Mouse (Mus musculus) forebrain, postnatal 0 days (tissue): ENCODE data around the gene Dnah1. TPM values are rescaled to one million over a fixed set of nuclear protein-coding genes. Genes with fewer than 3 reads are reported as not detected.

Source experiments
- ATAC-seq: fragments of 200-750 bp; cut with Nextera tagmentation; 2 replicates; pipeline ENCODE4 v1.8.0; 2017; ENCODE audit warnings: mild to moderate bottlenecking, moderate library complexity
- DNase-seq: peaks from one replicate; pipeline ENCODE4 v3.0.0-alpha.2; 2015
- H3K27ac ChIP-seq: fragments of 300-500 bp; sonication (generic); 2 replicates; pipeline ENCODE4 v1.5.1; 2014; ENCODE audit warnings: low read depth, mild to moderate bottlenecking, antibody characterized with exemption, low read length, moderate library complexity, mixed read lengths
- H3K27me3 ChIP-seq: fragments of 300-500 bp; sonication (generic); 2 replicates; pipeline ENCODE4 v1.6.1; 2014; ENCODE audit warnings: mild to moderate bottlenecking, low read length, mixed read lengths; ENCODE audit not compliant: insufficient read depth
- H3K36me3 ChIP-seq: fragments of 300-500 bp; sonication (generic); 2 replicates; pipeline ENCODE4 v1.6.1; 2014; ENCODE audit warnings: mild to moderate bottlenecking, moderate library complexity; ENCODE audit not compliant: insufficient read depth
- H3K4me1 ChIP-seq: fragments of 300-500 bp; sonication (generic); 2 replicates; pipeline ENCODE4 v1.6.1; 2014; ENCODE audit warnings: antibody characterized with exemption; ENCODE audit not compliant: insufficient read depth
- H3K4me2 ChIP-seq: fragments of 300-500 bp; sonication (generic); 2 replicates; pipeline ENCODE4 v1.6.1; 2014; ENCODE audit warnings: low read depth, mild to moderate bottlenecking, moderate library complexity
- H3K4me3 ChIP-seq: fragments of 300-500 bp; sonication (generic); 2 replicates; pipeline ENCODE4 v1.5.1; 2014; ENCODE audit warnings: low read depth, low read length, mixed read lengths
- H3K9ac ChIP-seq: fragments of 300-500 bp; sonication (generic); 2 replicates; pipeline ENCODE4 v1.6.1; 2014; ENCODE audit warnings: mild to moderate bottlenecking
- H3K9me3 ChIP-seq: fragments of 300-500 bp; sonication (generic); 2 replicates; pipeline ENCODE4 v1.6.1; 2016; ENCODE audit warnings: low read length
- CTCF ChIP-seq: sonication (generic); IDR thresholded peaks from 2 replicates; pipeline ENCODE4 v1.5.1; 2016; ENCODE audit warnings: antibody characterized with exemption, control low read depth, low read depth
- WGBS: fragments of 180-500 bp; shearing (Covaris S2); extraction: QIAGEN DNeasy Blood & Tissue Kit; methylation state at CpG from one replicate; pipeline ENCODE4 v1.1.7; 2014; 5-methylcytosine and 5-hydroxymethylcytosine counted together
- polyA plus RNA-seq: library from polyadenylated mRNA; unstranded; fragments of >200 nt; fragmentation: Nextera tagmentation; extraction: Ambion mirVana; gene quantifications from 2 replicates; pipeline ENCODE4 v1.2.1, GENCODE M21; 2015
- total RNA-seq: library from RNA; depleted of rRNA; stranded (reverse); fragments of >200 nt; gene quantifications from 2 replicates; pipeline ENCODE4 v1.2.3, GENCODE M21; 2014

Gene Dnah1
- total and polyA plus RNA-seq, 2 experiments from 2014 or later = 2.3 to 7.2 TPM

DNA sequence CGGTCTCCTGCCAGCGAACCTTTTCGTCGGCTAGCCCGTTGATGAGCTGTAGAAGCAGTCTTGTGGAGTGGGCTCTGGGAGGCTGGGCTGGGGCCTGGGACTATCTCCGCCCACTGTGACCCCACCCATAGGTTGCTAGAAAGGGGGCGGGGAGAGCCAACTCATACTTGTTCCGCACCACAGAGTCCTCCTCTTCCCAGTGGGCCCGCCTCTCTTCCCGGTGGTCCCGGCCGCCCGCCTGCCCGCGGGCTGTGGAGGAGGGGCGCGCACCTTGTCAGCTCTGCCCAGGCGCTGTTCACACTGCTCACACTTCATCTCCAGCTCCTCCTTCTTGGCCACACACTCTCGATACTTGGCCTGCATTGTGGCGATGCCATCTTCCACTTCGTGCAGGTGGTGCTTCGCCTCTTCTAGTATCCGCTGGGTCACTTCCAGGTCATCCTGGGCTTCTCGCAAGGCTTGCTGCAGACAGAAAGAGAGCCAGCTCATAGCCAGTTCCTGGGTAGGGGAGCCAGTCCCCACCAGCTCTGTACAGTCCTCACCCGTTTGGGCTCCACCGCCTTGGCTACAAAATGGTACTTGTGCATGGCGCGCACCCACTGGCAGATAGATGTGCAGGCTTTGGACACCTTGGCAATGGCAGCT, 54.1 kb downstream of the Dnah1 start:
- H3K36me3 ChIP-seq = no peaks in the 10 kb centered on the region
- no peaks in the 10 kb centered on the region for H3K27me3 ChIP-seq
- DNase-seq (peak; percentile 50), ATAC-seq (peak; percentile 60)
- 13% methylated on average over 27 of the region's 28 CpGs for WGBS
- H3K9me3 ChIP-seq = no peaks in the 10 kb centered on the region
- H3K4me3 ChIP-seq = peak overlapping the region; percentile 9; the same call in 1 of the 2 replicates
- peak overlapping the region; percentile 44 for H3K4me2 ChIP-seq
- H3K4me1 ChIP-seq = peaks cover 20% of the 10 kb centered on the region
- H3K9ac ChIP-seq = no peak overlapping the region
- peak overlapping the region; percentile 82 for H3K27ac ChIP-seq
- no peak for TF ChIP-seq CTCF

DNA sequence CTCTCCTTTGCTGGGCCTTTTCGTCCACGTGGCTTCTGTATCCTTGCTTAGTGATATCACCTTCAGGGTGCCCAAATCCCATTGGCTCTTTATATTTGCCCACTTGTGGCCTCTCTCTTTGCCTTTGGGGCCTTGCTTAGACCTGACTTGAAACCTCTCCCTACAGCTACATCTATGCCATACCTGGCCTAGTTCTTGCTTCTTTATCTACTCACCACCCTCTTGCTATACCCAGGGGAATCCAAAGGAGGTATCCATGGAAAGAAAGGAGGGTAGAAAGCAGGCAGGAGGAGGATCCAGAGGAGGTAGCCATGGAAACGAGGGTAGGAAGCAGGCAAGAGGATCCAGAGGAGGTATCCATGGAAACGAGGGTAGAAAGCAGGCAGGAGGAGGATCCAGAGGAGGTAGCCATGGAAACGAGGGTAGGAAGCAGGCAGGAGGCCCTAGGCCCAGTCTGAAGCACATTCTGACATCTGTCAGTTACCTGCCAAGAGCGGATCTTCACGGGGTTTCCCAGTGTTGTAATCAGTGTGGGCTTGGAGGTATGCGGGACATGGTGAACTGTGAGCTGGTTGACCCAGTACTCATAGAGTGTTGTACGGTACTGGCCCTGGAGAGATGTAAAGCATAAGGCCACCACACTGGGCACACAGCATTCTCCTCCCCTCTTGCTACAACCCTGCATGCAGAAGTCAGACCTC, 55.2 kb downstream of the Dnah1 start:
- WGBS = 23% methylated on average over 9 of the region's 9 CpGs
- TF ChIP-seq CTCF = no peak
- H3K4me3 ChIP-seq = no peak overlapping the region
- H3K36me3 ChIP-seq = no peaks in the 10 kb centered on the region
- no peak overlapping the region for H3K9ac ChIP-seq
- peak; percentile 66 for DNase-seq
- no peaks in the 10 kb centered on the region for H3K9me3 ChIP-seq
- peak overlapping the region; percentile 44 for H3K4me2 ChIP-seq
- peak; percentile 90 for ATAC-seq
- H3K4me1 ChIP-seq = peaks cover 20% of the 10 kb centered on the region
- no peaks in the 10 kb centered on the region for H3K27me3 ChIP-seq
- H3K27ac ChIP-seq = peak overlapping the region; percentile 82

DNA sequence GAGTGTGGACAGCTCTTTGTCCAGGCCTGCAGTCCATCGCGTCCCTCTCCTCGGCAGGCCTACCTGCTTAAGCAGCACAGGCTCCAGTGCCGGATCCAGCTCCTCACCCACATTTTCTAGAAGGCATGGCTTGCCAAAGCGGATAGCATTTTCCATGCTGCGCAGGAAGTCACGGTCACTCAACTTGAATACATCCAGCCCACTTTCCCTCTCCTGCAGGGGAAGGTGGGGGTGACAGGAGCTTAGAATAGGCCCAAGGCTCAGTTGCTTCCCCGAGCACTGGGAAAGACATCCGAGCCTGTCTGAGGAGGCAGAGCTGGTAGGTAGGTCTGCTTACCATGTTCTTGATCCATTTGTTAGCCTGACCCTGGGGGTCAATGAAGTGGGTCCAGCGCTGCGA, 56.0 kb downstream of the Dnah1 start:
- ATAC-seq = no peak
- H3K4me1 ChIP-seq = peaks cover 20% of the 10 kb centered on the region
- H3K36me3 ChIP-seq = 0 out of 2 replicates have a peak, but pooled peaks cover 2% of the 10 kb centered on the region
- H3K4me3 ChIP-seq = no peak overlapping the region
- H3K4me2 ChIP-seq = no peak overlapping the region
- no peak for TF ChIP-seq CTCF
- 92% methylated on average over 11 of the region's 11 CpGs for WGBS
- peak overlapping the region; percentile 82 for H3K27ac ChIP-seq
- DNase-seq = no peak
- H3K27me3 ChIP-seq = no peaks in the 10 kb centered on the region
- no peaks in the 10 kb centered on the region for H3K9me3 ChIP-seq
- no peak overlapping the region for H3K9ac ChIP-seq

DNA sequence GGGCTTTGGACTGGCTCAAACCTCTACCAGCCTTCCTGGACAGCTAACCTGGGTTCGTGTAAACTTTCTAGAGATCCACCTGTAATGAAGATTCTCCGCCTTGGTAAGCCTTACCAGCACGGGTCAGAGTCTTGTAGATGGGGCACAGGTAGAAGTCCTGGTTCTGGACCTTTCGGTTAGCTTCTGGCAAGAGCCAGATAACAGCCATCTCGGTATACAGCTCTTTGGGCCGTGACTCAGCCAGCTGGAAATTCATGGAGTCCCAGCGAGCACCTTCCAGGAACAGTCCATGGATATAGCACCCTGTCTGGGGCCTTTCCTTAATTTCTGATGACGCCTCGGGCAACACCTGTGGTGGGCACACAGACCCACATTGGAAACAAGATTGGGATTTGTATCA, 62.8 kb downstream of the Dnah1 start:
- Histone ChIP-seq H3K4me1 (no peaks in the 10 kb centered on the region), H3K4me2 (no peak overlapping the region), H3K9ac (no peak overlapping the region), H3K27me3 (no peaks in the 10 kb centered on the region), H3K9me3 (no peaks in the 10 kb centered on the region), H3K36me3 (peaks cover 64% of the 10 kb centered on the region), H3K27ac (no peak overlapping the region), H3K4me3 (no peak overlapping the region)
- DNase-seq = no peak
- TF ChIP-seq CTCF = no peak
- ATAC-seq = no peak
- WGBS = 96% methylated on average over 9 of the region's 9 CpGs

DNA sequence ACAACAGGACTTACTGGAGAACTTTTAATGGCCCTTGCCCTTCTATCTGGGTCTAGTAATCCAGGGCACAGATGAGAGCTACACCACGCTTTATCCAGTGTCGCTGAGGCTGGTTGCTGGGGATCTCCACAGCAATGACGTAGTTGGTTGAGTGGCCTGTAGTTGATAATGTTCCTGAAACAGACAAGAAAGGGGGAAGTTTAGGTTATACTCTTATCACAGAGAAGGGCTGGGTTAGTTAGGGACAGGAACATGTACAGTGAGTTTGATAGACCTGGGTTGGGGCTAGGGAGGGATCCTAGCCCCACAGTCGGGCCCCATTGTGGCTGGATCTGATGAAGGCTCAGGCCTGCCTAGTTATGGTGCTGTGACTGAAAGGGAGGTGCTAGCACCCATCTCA, 63.3 kb downstream of the Dnah1 start:
- Histone ChIP-seq H3K4me3 (no peak overlapping the region), H3K4me2 (no peak overlapping the region), H3K9me3 (no peaks in the 10 kb centered on the region), H3K4me1 (no peaks in the 10 kb centered on the region), H3K9ac (no peak overlapping the region), H3K36me3 (peaks cover 69% of the 10 kb centered on the region), H3K27me3 (no peaks in the 10 kb centered on the region), H3K27ac (no peak overlapping the region)
- 97% methylated on average over 4 of the region's 4 CpGs for WGBS
- ATAC-seq = no peak
- DNase-seq = no peak
- no peak for TF ChIP-seq CTCF

DNA sequence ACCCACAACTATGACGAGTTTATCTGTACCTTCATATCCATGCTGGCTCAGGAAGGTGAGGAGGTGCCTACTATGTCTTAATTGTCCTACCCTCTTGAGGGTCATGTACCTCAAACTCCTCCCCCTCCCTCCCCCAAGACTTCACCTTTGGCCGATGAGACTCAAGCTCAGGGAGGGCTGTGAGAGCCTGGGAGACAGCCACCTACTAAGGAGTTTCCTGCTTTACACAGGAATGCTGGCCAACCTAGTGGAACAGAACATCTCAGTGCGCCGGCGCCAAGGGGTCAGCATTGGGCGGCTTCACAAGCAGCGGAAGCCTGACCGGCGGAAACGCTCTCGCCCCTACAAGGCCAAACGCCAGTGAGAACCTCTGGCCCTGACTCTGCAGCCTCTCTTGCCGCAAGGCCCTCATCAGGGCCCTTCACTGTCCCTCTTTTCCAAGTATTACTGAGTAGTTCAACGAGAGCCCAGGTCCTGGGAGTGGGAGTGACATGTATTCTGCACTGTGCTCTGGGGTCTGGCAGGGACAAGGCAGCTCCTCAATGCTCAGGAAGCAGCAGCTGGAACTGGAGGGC, 65.1 kb downstream of the Dnah1 start:
- no peak overlapping the region for H3K27ac ChIP-seq
- 95% methylated on average over 14 of the region's 14 CpGs for WGBS
- DNase-seq (no peak), ATAC-seq (no peak)
- no peak overlapping the region for H3K4me2 ChIP-seq
- no peak overlapping the region for H3K9ac ChIP-seq
- H3K4me3 ChIP-seq = no peak overlapping the region
- no peaks in the 10 kb centered on the region for H3K4me1 ChIP-seq
- no peak for TF ChIP-seq CTCF
- H3K36me3 ChIP-seq = peaks cover 87% of the 10 kb centered on the region
- no peaks in the 10 kb centered on the region for H3K27me3 ChIP-seq
- no peaks in the 10 kb centered on the region for H3K9me3 ChIP-seq

DNA sequence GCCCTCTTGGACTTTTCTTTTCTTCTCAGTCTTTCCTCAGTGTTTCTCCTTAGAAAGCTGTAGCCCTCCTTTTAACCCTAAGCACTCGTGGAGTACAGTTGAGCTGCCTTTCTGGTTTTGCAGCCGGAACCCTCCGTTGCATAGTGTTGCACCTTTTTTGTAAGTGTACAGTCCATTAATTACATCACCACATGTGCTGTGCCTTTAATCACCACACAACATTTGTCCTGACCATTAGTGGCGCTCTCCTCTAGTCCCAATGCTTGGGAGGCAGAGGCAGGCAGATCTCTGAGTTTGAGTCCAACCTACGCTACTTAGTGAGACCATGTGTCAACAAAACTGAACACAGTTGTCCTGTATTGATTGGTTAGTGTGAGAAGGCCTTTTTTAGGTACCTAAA, 71.6 kb downstream of the Dnah1 start:
- Histone ChIP-seq H3K4me1 (no peaks in the 10 kb centered on the region), H3K4me2 (peak overlapping the region; percentile 76), H3K9ac (peak overlapping the region; percentile 98), H3K27me3 (no peaks in the 10 kb centered on the region), H3K9me3 (no peaks in the 10 kb centered on the region), H3K36me3 (peaks cover 39% of the 10 kb centered on the region), H3K27ac (no peak overlapping the region), H3K4me3 (peak overlapping the region; percentile 100)
- WGBS = 91% methylated on average over 5 of the region's 5 CpGs
- TF ChIP-seq CTCF = no peak
- no peak for DNase-seq
- ATAC-seq = no peak
